Mouse (Mus musculus) testis, adult 2 months (tissue): ENCODE data around the gene Myoz1.

ENCODE experiments used
- CTCF ChIP-seq: fragments of 200-500 bp; IDR thresholded peaks from 2 replicates; pipeline ENCODE4 v1.5.1; 2012; ENCODE audit warnings: low read depth, mild to moderate bottlenecking, inconsistent platforms, low read length, moderate library complexity; ENCODE audit not compliant: control insufficient read depth, insufficient read depth, insufficient replicate concordance
- POLR2A ChIP-seq: fragments of 200-500 bp; IDR thresholded peaks from 2 replicates; pipeline ENCODE4 v1.6.1; 2012; ENCODE audit warnings: low read depth, mild to moderate bottlenecking, inconsistent platforms, low read length, moderate library complexity; ENCODE audit not compliant: control insufficient read depth

DNA sequence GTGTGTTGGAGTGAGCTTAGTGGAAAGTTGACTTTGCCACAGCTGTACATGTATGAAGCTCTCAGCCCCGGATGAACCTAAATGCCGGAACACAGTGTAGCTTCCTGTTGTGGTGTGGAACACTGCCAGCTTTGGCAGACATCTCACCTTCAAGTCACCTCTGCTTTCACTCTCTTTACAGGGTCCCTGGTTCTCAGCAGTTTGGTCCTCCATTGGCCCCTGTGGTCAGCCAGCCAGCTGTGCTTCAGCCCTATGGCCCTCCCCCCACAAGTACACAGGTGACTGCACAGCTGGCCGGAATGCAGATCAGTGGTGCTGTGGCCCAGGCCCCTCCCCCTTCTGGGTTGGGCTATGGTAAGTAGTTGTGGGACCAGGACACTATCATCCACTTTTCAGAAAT lies 26.2 kb upstream of the Myoz1 start:
- no peak for TF ChIP-seq POLR2A
- TF ChIP-seq CTCF: no peak
